Mouse (Mus musculus) spleen, postnatal 4 days (tissue): ENCODE results near the gene Fgfr2.

Source experiments
- DNase-seq, 2 experiments: peaks; one replicate each; pipeline ENCODE4 v3.0.0; 2022; ENCODE audit warnings: low spot score in 2 of 2

Gene Fgfr2

GRCm38 (mm10) chr7:130720646-130721335 is 2402.4 kb downstream of the Fgfr2 start:
- DNase-seq: no peak

- no peak for DNase-seq
Observed at GRCm38 (mm10) chr7:130719931-130720598, 2403.1 kb downstream of the Fgfr2 start.

- no peak for DNase-seq
Observed at GRCm38 (mm10) chr7:130716989-130717388, 2406.2 kb downstream of the Fgfr2 start.

- DNase-seq: no peak
Observed at GRCm38 (mm10) chr7:130716341-130716740, 2406.8 kb downstream of the Fgfr2 start.

GRCm38 (mm10) chr7:130715467-130715866 is 2407.7 kb downstream of the Fgfr2 start:
- no peak for DNase-seq

GRCm38 (mm10) chr7:130713319-130713718 is 2409.8 kb downstream of the Fgfr2 start:
- DNase-seq: no peak

- DNase-seq: no peak
Observed at GRCm38 (mm10) chr7:130711851-130712250, 2411.3 kb downstream of the Fgfr2 start.

GRCm38 (mm10) chr7:130709372-130710274 is 2413.5 kb downstream of the Fgfr2 start:
- DNase-seq: no peak

- DNase-seq: no peak
Observed at GRCm38 (mm10) chr7:130708940-130709339, 2414.2 kb downstream of the Fgfr2 start.

- no peak for DNase-seq
Observed at GRCm38 (mm10) chr7:130705230-130705629, 2417.9 kb downstream of the Fgfr2 start.

GRCm38 (mm10) chr7:130701336-130701735 is 2421.8 kb downstream of the Fgfr2 start:
- DNase-seq: no peak

- no peak for DNase-seq
Observed at GRCm38 (mm10) chr7:130698480-130698879, 2424.7 kb downstream of the Fgfr2 start.

GRCm38 (mm10) chr7:130696347-130697234 is 2426.6 kb downstream of the Fgfr2 start:
- no peak for DNase-seq

- no peak for DNase-seq
Observed at GRCm38 (mm10) chr7:130695669-130696338, 2427.3 kb downstream of the Fgfr2 start.

- no peak for DNase-seq
Observed at GRCm38 (mm10) chr7:130693800-130694193, 2429.4 kb downstream of the Fgfr2 start.

- no peak for DNase-seq
Observed at GRCm38 (mm10) chr7:130692943-130693799, 2430.0 kb downstream of the Fgfr2 start.

- peak; percentile 19 to 67 for DNase-seq
Observed at GRCm38 (mm10) chr7:130692392-130692942, 2430.7 kb downstream of the Fgfr2 start.

- DNase-seq: no peak
Observed at GRCm38 (mm10) chr7:130691931-130692330, 2431.2 kb downstream of the Fgfr2 start.

GRCm38 (mm10) chr7:130690869-130691268 is 2432.3 kb downstream of the Fgfr2 start:
- DNase-seq: no peak
